Mouse (Mus musculus) small intestine, adult 10 weeks (tissue): ENCODE results near the gene Krt33b. TPM values are rescaled to one million over a fixed set of nuclear protein-coding genes. Genes with fewer than 3 reads are reported as not detected.

Experiments
- polyA plus RNA-seq: library from polyadenylated mRNA; stranded (reverse); fragments of 350-450 nt; fragmentation: Illumina TruSeq; extraction: RNeasy Lipid Tissue Mini Kit (QIAGEN cat#74804); gene quantifications from one replicate; pipeline ENCODE4 v1.2.3, GENCODE M21; 2014; ENCODE audit warnings: low replicate concordance

The Krt33b gene
- polyA plus RNA-seq, result not detected

DNA sequence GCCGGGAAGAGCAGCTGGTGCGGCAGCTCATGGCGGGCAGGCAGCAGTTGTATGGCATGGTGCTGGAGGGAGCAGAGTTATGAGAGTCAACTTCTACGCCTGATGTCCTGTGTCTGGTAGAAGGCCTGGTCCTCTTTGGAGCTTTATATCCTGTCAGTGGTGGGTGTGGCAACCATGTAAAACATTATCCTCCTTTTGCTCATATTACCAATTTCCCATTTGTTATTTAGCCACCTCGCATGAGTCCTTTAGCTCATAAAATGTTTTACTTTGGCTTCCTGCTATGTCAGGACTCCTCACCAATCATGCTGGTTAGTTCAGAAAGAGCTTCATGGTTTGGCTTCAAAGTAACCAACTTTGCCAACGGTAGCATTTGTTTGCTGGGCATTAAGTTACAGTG lies at the start of gene Krt33b:
Gene Krt33b, minus strand, starts transcription at position 101 of the 400 bp plus-strand sequence.

GRCm38 (mm10) chr11:100050451-100050850 lies 20.8 kb upstream of the Krt33b start, which contains the start of gene Krt31:
TSS of gene Krt31 (minus strand) at chr11:100050551.

DNA sequence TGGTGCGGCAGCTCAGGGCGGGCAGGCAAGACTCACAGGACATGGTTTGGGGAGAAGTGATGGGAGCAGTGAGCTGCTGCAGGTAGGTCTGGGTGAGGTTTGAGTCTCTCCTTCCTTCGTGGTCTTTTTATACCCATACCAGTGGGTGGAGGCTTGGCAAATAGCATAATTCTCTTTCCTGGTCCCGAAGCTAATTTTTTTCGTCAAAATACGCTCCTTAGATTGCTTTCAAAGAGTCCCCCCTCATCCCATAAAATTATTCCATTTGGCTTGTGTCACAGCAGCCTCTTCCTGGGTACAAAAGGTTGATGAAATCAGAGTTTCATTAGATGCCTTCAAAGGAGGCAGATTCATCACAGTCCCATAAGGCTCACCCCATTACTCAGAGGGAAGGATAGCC lies 11.8 kb upstream of the Krt33b start, which contains the start of gene Krt34:
Gene Krt34, minus strand, starts transcription at position 101 of the 400 bp plus-strand sequence.

DNA sequence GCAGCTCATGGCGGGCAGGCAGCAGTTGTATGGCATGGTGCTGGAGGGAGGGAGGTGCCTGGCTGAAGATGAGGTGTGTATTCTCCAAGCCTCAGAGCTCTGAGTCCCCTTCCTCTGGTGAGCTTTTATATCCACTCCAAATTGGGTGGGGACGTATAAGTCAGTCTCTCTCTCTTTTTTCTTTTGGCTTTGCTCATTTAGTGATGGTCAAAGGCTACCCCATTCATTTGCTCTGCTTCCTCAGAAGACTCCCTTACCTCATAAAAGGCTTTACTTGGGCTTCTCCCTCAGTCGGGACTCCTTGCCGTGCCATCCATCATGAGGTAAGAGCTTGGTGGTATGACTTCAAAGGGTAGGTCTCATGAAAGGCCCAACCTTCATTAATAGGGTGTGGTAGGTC lies 13.6 kb downstream of the Krt33b start, which contains the start of gene Krt33a:
Gene Krt33a, minus strand, starts transcription at position 101 of the 400 bp plus-strand sequence.

GRCm38 (mm10) chr11:99993620-99994383 lies 35.9 kb downstream of the Krt33b start, which contains the start of gene Krtap17-1:
TSS of gene Krtap17-1 (minus strand) at chr11:99993994.

GRCm38 (mm10) chr11:99986180-99986647 lies 43.5 kb downstream of the Krt33b start, which contains the start of gene Krtap16-1:
TSS of gene Krtap16-1 (minus strand) at chr11:99986597.

DNA sequence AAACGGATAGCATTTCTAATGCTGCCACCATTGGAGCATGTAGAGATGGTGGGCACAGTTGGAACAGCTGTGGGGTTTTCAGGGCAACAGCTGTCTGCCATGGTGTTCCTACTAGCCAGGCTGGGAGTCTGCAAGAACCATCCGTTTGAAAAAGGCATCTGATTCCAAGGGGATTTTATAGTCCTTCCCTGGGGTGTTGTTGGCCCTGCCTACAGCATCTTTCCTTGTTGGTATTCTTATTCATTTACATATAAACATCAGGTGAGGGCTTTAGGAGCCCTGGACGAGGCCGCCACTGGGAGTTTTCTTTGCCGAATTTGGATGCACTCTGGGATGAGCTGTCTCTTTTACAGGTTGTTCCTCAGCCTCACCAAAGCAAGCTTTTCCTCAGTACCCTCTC lies 50.7 kb downstream of the Krt33b start, which contains the start of gene Krtap29-1:
Gene Krtap29-1, minus strand, starts transcription at position 101 of the 400 bp plus-strand sequence.

Other genes starting within 250 kb of the Krt33b start
- not detected for gene Krtap4-8, start 249.2 kb downstream of the Krt33b start, polyA plus RNA-seq
- not detected for gene Krtap4-9, start 244.7 kb downstream of the Krt33b start, polyA plus RNA-seq
- not detected for gene Gm11596, start 236.4 kb downstream of the Krt33b start, polyA plus RNA-seq
- not detected for gene Gm11569, start 230.9 kb downstream of the Krt33b start, polyA plus RNA-seq
- gene Gm11554, start 225.4 kb downstream of the Krt33b start, polyA plus RNA-seq, result not detected
- gene Krtap4-13, start 220.0 kb downstream of the Krt33b start, polyA plus RNA-seq, result not detected
- gene Gm11564, start 214.2 kb downstream of the Krt33b start, polyA plus RNA-seq, result not detected
- not detected for gene 2300003K06Rik, start 191.8 kb downstream of the Krt33b start, polyA plus RNA-seq
- gene Krtap4-16, start 178.3 kb downstream of the Krt33b start, polyA plus RNA-seq, result not detected
- not detected for gene Gm11568, start 172.0 kb downstream of the Krt33b start, polyA plus RNA-seq
- gene Gm11559, start 165.4 kb downstream of the Krt33b start, polyA plus RNA-seq, result not detected
- not detected for gene Krtap9-1, start 156.5 kb downstream of the Krt33b start, polyA plus RNA-seq
- not detected for gene Gm11567, start 150.7 kb downstream of the Krt33b start, polyA plus RNA-seq
- gene Krtap31-1, start 121.9 kb downstream of the Krt33b start, polyA plus RNA-seq, result not detected
- not detected for gene Gm11565, start 115.1 kb downstream of the Krt33b start, polyA plus RNA-seq
- gene Krtap31-2, start 93.6 kb downstream of the Krt33b start, polyA plus RNA-seq, result not detected
- gene Krtap9-5, start 81.4 kb downstream of the Krt33b start, polyA plus RNA-seq, result not detected
- not detected for gene Krtap29-1, start 50.8 kb downstream of the Krt33b start, polyA plus RNA-seq
- gene Krtap16-1, start 43.3 kb downstream of the Krt33b start, polyA plus RNA-seq, result not detected
- not detected for gene Krtap17-1, start 35.9 kb downstream of the Krt33b start, polyA plus RNA-seq
- gene Krt33a, start 13.7 kb downstream of the Krt33b start, polyA plus RNA-seq, result not detected
- not detected for gene Krt34, start 11.7 kb upstream of the Krt33b start, polyA plus RNA-seq
- gene Krt31, start 20.7 kb upstream of the Krt33b start, polyA plus RNA-seq, result not detected
- gene Krt32, start 58.4 kb upstream of the Krt33b start, polyA plus RNA-seq, result not detected
- not detected for gene Krt35, start 66.4 kb upstream of the Krt33b start, polyA plus RNA-seq
- not detected for gene Krt36, start 75.8 kb upstream of the Krt33b start, polyA plus RNA-seq
- gene Krt13, start 91.7 kb upstream of the Krt33b start, polyA plus RNA-seq, result not detected
- not detected for gene Krt15, start 106.1 kb upstream of the Krt33b start, polyA plus RNA-seq
- gene Krt19, start 118.8 kb upstream of the Krt33b start, polyA plus RNA-seq, result 9.9 TPM
- gene Krt9, start 163.4 kb upstream of the Krt33b start, polyA plus RNA-seq, result not detected
- not detected for gene Krt14, start 177.7 kb upstream of the Krt33b start, polyA plus RNA-seq
- not detected for gene Krt16, start 219.0 kb upstream of the Krt33b start, polyA plus RNA-seq
- gene Krt17, start 231.2 kb upstream of the Krt33b start, polyA plus RNA-seq, result not detected
- not detected for gene Krt42, start 240.0 kb upstream of the Krt33b start, polyA plus RNA-seq